Mouse (Mus musculus) liver, adult 2 months (tissue): Measurements from ENCODE around the gene Agbl5.

ENCODE experiments used
- CTCF ChIP-seq: fragments of 200-500 bp; IDR thresholded peaks from 2 replicates; pipeline ENCODE4 v1.5.1; 2011; ENCODE audit warnings: low read depth, low read length, control low read depth
- POLR2A ChIP-seq: fragments of 200-500 bp; IDR thresholded peaks from 2 replicates; pipeline ENCODE4 v1.6.1; 2011; ENCODE audit warnings: low read length, control low read depth; ENCODE audit not compliant: insufficient read depth; ENCODE audit errors: extremely low read depth

GRCm38 (mm10) chr5:30886731-30887130, 1.8 kb upstream of the Agbl5 start:
- TF ChIP-seq CTCF, result no peak
- TF ChIP-seq POLR2A, result no peak
